Mouse (Mus musculus) heart, postnatal 0 days (tissue): ENCODE measurements at regions not wholly inside any gene's neighbourhood (a gene's known extent, or its start where the extent isn't known, plus 50 kb on each side); places are given as distances from the start of the nearest gene placed in this dataset.

Experiments
- ATAC-seq: fragments of 200-750 bp; cut with Nextera tagmentation; 2 replicates; pipeline ENCODE4 v1.8.0; 2017; ENCODE audit warnings: low read depth, moderate number of reproducible peaks, moderate library complexity; ENCODE audit not compliant: insufficient read depth
- DNase-seq: peaks from one replicate; pipeline ENCODE4 v3.0.0-alpha.2; 2016; ENCODE audit warnings: low spot score
- H3K27ac ChIP-seq: fragments of 300-500 bp; sonication (generic); 2 replicates; pipeline ENCODE4 v1.5.1; 2014; ENCODE audit warnings: low read depth, mild to moderate bottlenecking
- H3K27me3 ChIP-seq: fragments of 300-500 bp; sonication (generic); 2 replicates; pipeline ENCODE4 v1.6.1; 2014; ENCODE audit warnings: low read length, mixed read lengths; ENCODE audit not compliant: control insufficient read depth, insufficient read depth
- H3K36me3 ChIP-seq: fragments of 300-500 bp; sonication (generic); replicated peaks from 2 replicates; pipeline ENCODE4 v1.6.1; 2014; ENCODE audit warnings: low read length, mixed read lengths; ENCODE audit not compliant: control insufficient read depth, insufficient read depth
- H3K4me1 ChIP-seq: fragments of 300-500 bp; sonication (generic); 2 replicates; pipeline ENCODE4 v1.6.1; 2014; ENCODE audit warnings: antibody characterized with exemption; ENCODE audit not compliant: control insufficient read depth, insufficient read depth
- H3K4me2 ChIP-seq: fragments of 300-500 bp; sonication (generic); 2 replicates; pipeline ENCODE4 v1.6.1; 2014; ENCODE audit warnings: low read depth, mild to moderate bottlenecking, low read length, moderate library complexity
- H3K4me3 ChIP-seq: fragments of 300-500 bp; sonication (generic); 2 replicates; pipeline ENCODE4 v1.5.1; 2014; ENCODE audit warnings: low read depth, low read length
- H3K9ac ChIP-seq: fragments of 300-500 bp; sonication (generic); replicated peaks from 2 replicates; pipeline ENCODE4 v1.6.1; 2014; ENCODE audit warnings: low read depth, low read length, mixed read lengths
- H3K9me3 ChIP-seq: fragments of 300-500 bp; sonication (generic); replicated peaks from 2 replicates; pipeline ENCODE4 v1.6.1; 2016; ENCODE audit warnings: low read length; ENCODE audit not compliant: control insufficient read depth
- CTCF ChIP-seq: IDR thresholded peaks from 2 replicates; pipeline ENCODE4 v1.5.1; 2016; ENCODE audit warnings: antibody characterized with exemption, control low read depth, low read depth
- EP300 ChIP-seq: IDR thresholded peaks from 2 replicates; pipeline ENCODE4 v1.6.1; 2016; ENCODE audit warnings: antibody characterized with exemption, low read depth
- WGBS: fragments of 180-500 bp; shearing (Covaris S2); extraction: QIAGEN DNeasy Blood & Tissue Kit; methylation state at CpG from one replicate; pipeline ENCODE4 v1.1.7; 2014; 5-methylcytosine and 5-hydroxymethylcytosine counted together

- no peak for ATAC-seq
- Histone ChIP-seq H3K9me3 (no peaks in the 10 kb centered on the region), H3K4me3 (no peak overlapping the region), H3K27ac (no peak overlapping the region), H3K4me2 (no peak overlapping the region), H3K36me3 (no peaks in the 10 kb centered on the region), H3K27me3 (no peaks in the 10 kb centered on the region), H3K9ac (no peak overlapping the region), H3K4me1 (no peaks in the 10 kb centered on the region)
- TF ChIP-seq CTCF = no peak
- TF ChIP-seq EP300 = no peak
- no peak for DNase-seq
- WGBS = 81% methylated on average over 2 of the region's 2 CpGs
Observed at GRCm38 (mm10) chr16:39751748-39752147, 232.4 kb upstream of the Lsamp start.

GRCm38 (mm10) chr16:39801063-39801462, 183.1 kb upstream of the Lsamp start:
- DNase-seq (no peak), ATAC-seq (no peak)
- no peaks in the 10 kb centered on the region for H3K4me1 ChIP-seq
- no peaks in the 10 kb centered on the region for H3K36me3 ChIP-seq
- no peak overlapping the region for H3K9ac ChIP-seq
- no peak overlapping the region for H3K4me3 ChIP-seq
- H3K27me3 ChIP-seq = no peaks in the 10 kb centered on the region
- WGBS = 57% methylated on average over 3 of the region's 3 CpGs
- TF ChIP-seq EP300 = no peak
- TF ChIP-seq CTCF = no peak
- H3K27ac ChIP-seq = no peak overlapping the region
- no peak overlapping the region for H3K4me2 ChIP-seq
- H3K9me3 ChIP-seq = no peaks in the 10 kb centered on the region

- no peak overlapping the region for H3K4me2 ChIP-seq
- DNase-seq (no peak), ATAC-seq (no peak)
- no peak overlapping the region for H3K4me3 ChIP-seq
- H3K4me1 ChIP-seq = no peaks in the 10 kb centered on the region
- H3K36me3 ChIP-seq = no peaks in the 10 kb centered on the region
- TF ChIP-seq EP300 (no peak), CTCF (no peak)
- H3K27me3 ChIP-seq = no peaks in the 10 kb centered on the region
- H3K9ac ChIP-seq = no peak overlapping the region
- no peaks in the 10 kb centered on the region for H3K9me3 ChIP-seq
- H3K27ac ChIP-seq = no peak overlapping the region
Observed at GRCm38 (mm10) chr16:39820131-39820530, 164.0 kb upstream of the Lsamp start.

- Histone ChIP-seq H3K4me3 (no peak overlapping the region), H3K27me3 (no peaks in the 10 kb centered on the region), H3K36me3 (no peaks in the 10 kb centered on the region), H3K4me1 (no peaks in the 10 kb centered on the region), H3K9ac (no peak overlapping the region), H3K9me3 (no peaks in the 10 kb centered on the region), H3K4me2 (no peak overlapping the region), H3K27ac (no peak overlapping the region)
- DNase-seq (no peak), ATAC-seq (no peak)
- TF ChIP-seq EP300 = no peak
- TF ChIP-seq CTCF = no peak
- 53% methylated on average over 3 of the region's 3 CpGs for WGBS
Observed at GRCm38 (mm10) chr16:39834241-39834640, 149.9 kb upstream of the Lsamp start.

GRCm38 (mm10) chr16:39881525-39881924, 102.6 kb upstream of the Lsamp start:
- 42% methylated on average over 5 of the region's 5 CpGs for WGBS
- DNase-seq = peak; percentile 8
- Histone ChIP-seq H3K4me3 (no peak overlapping the region), H3K27me3 (no peaks in the 10 kb centered on the region), H3K9me3 (no peaks in the 10 kb centered on the region), H3K36me3 (no peaks in the 10 kb centered on the region), H3K27ac (no peak overlapping the region), H3K4me2 (no peak overlapping the region), H3K9ac (no peak overlapping the region), H3K4me1 (no peaks in the 10 kb centered on the region)
- no peak for ATAC-seq
- TF ChIP-seq CTCF = no peak
- TF ChIP-seq EP300 = no peak

GRCm38 (mm10) chr16:39887944-39888343, 96.2 kb upstream of the Lsamp start:
- 54% methylated on average over 1 of the region's 1 CpGs for WGBS
- DNase-seq = no peak
- no peak for TF ChIP-seq CTCF
- no peak for TF ChIP-seq EP300
- H3K27ac ChIP-seq = no peak overlapping the region
- no peaks in the 10 kb centered on the region for H3K4me1 ChIP-seq
- no peaks in the 10 kb centered on the region for H3K9me3 ChIP-seq
- H3K4me3 ChIP-seq = no peak overlapping the region
- no peaks in the 10 kb centered on the region for H3K27me3 ChIP-seq
- no peaks in the 10 kb centered on the region for H3K36me3 ChIP-seq
- no peak overlapping the region for H3K4me2 ChIP-seq
- ATAC-seq = no peak
- H3K9ac ChIP-seq = no peak overlapping the region
